8 mouse cellular contexts compared by ENCODE assay signal in the genomic region with DNA sequence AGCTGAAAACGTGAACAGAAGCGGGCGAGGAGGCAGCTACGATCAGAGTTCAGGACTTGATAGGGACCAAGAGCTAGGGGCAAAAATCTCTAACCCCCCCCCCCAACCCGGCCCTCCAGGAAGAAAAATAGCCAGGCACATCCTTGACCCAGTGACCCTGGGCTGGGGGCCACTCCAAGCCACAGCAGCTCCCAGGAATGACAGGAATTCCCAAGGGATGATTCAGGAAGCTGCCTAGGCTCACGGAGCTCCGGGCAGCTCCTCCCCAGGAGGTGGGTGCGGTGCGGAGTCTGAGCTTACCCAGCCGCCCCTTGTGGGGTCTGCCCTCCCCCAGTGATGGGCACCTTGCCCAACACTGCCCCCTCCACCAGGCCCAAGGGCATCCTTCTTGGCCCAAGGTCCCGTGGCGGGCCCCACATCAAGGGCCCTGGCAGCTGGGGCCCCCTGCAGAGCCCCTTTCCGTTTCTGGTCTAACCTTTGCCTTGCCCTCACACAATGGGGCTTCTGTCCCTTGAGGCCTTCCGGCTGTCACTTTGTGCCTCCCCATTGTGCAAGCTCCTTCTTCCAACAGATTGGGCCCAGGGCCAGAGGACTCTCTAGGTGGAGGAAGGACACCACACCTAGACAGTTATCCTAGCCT. TPM values are rescaled to one million over a fixed set of nuclear protein-coding genes. Genes with fewer than 3 reads are reported as not detected.
A peak's percentile ranks its signal among the peaks of the same experiment; 100 is the strongest.
DNase-seq lines count a peak whose midpoint lies in the region; ATAC-seq and TF ChIP-seq lines count a peak whose summit lies in the region.

A gene (minus strand): TSS at position 51 of the 640 bp plus-strand sequence.

- no peaks in the 10 kb centered on the region for H3K27me3 ChIP-seq in Patski
- peaks cover 48% of the 10 kb centered on the region for H3K27me3 ChIP-seq in forebrain, embryonic 12.5 days
- H3K27me3 ChIP-seq in limb, embryonic 10.5 days (ENCODE audit: low read depth, poor library complexity, severe bottlenecking) = peaks cover 39% of the 10 kb centered on the region
- peaks cover 14% of the 10 kb centered on the region for H3K27me3 ChIP-seq in midbrain, embryonic 14.5 days (ENCODE audit: control insufficient read depth, insufficient read depth, low read length)

- H3K36me3 ChIP-seq in forebrain, embryonic 12.5 days (replicated peaks) = no peaks in the 10 kb centered on the region
- no peaks in the 10 kb centered on the region for H3K36me3 ChIP-seq in limb, embryonic 10.5 days
- no peaks in the 10 kb centered on the region for H3K36me3 ChIP-seq in midbrain, embryonic 14.5 days (ENCODE audit: control insufficient read depth, insufficient read depth, low read length)

- intact Hi-C loops in heart, postnatal 25 days (cut with DNase I) = no loop called here

- WGBS in forebrain, embryonic 12.5 days = 2% methylated on average over 14 of the region's 14 CpGs
- 3% methylated on average over 14 of the region's 14 CpGs for WGBS in limb, embryonic 10.5 days
- 4% methylated on average over 14 of the region's 14 CpGs for WGBS in midbrain, embryonic 14.5 days

- H3K4me1 ChIP-seq in forebrain, embryonic 12.5 days = peaks cover 18% of the 10 kb centered on the region
- H3K4me1 ChIP-seq in limb, embryonic 10.5 days = peaks cover 62% of the 10 kb centered on the region
- H3K4me1 ChIP-seq in midbrain, embryonic 14.5 days (ENCODE audit: control insufficient read depth, insufficient read depth, low read length) = 0 out of 2 replicates have a peak, but pooled peaks cover 7% of the 10 kb centered on the region

- 0 out of 2 replicates have a peak within 1 kb of the TSS, but pooled peaks have one; percentile 29 for H3K9ac ChIP-seq in forebrain, embryonic 12.5 days
- no peak within 1 kb of the TSS for H3K9ac ChIP-seq in midbrain, embryonic 14.5 days (replicated peaks; ENCODE audit: low read length)

- POLR2A ChIA-PET in Patski (lab: Charles Lee) = no interaction called here

- H3K4me3 ChIP-seq in forebrain, embryonic 12.5 days (replicated peaks) = peak within 1 kb of the TSS; percentile 10; the same call in 1 of the 2 replicates
- peak within 1 kb of the TSS; percentile 45 for H3K4me3 ChIP-seq in limb, embryonic 10.5 days
- no peak within 1 kb of the TSS for H3K4me3 ChIP-seq in midbrain, embryonic 14.5 days (replicated peaks; ENCODE audit: low read depth, low read length)

- no peak within 1 kb of the TSS for H3K27ac ChIP-seq in forebrain, embryonic 12.5 days
- peak within 1 kb of the TSS; percentile 69 for H3K27ac ChIP-seq in limb, embryonic 10.5 days
- no peak within 1 kb of the TSS for H3K27ac ChIP-seq in midbrain, embryonic 14.5 days (replicated peaks; ENCODE audit: low read depth, low read length)

- peak within 1 kb of the TSS; percentile 43 for H3K4me2 ChIP-seq in forebrain, embryonic 12.5 days
- H3K4me2 ChIP-seq in midbrain, embryonic 14.5 days (ENCODE audit: low read length) = peak within 1 kb of the TSS; percentile 33

- DNase-seq in 3134 (ENCODE audit: extremely low read depth, insufficient read length, low spot score) (peak; percentile 84), Patski (ENCODE audit: low read depth, low spot score) (no peak)
- DNase-seq in heart, postnatal 25 days (ENCODE audit: low spot score) = no peak
- no peak for DNase-seq in limb, embryonic 10.5 days (ENCODE audit: low spot score)
- no peak for DNase-seq in midbrain, embryonic 14.5 days
- no peak for DNase-seq in cerebellum, adult 8-10 months
- no peak for DNase-seq in urinary bladder, postnatal 10 days (ENCODE audit: low spot score)

- CTCF ChIA-PET in Patski (lab: Charles Lee) = interaction anchor here (1.7 kb wide), 1 partner anchor 41 kb away, joined by 4 read pairs; no protein-coding TSS in a partner anchor

- H3K9me3 ChIP-seq in forebrain, embryonic 12.5 days = no peaks in the 10 kb centered on the region
- no peaks in the 10 kb centered on the region for H3K9me3 ChIP-seq in limb, embryonic 10.5 days (replicated peaks)
- no peaks in the 10 kb centered on the region for H3K9me3 ChIP-seq in midbrain, embryonic 14.5 days (ENCODE audit: control insufficient read depth, low read length)

- in situ Hi-C loops in Patski (cut with MboI; ENCODE audit: low pct_unique_long_range_greater_than_20kb) = no loop called here

- no peak for TF ChIP-seq CTCF in Patski (IDR thresholded peaks at IDR 0.05)

- peak; percentile 20 for ATAC-seq in Patski
- no peak for ATAC-seq in forebrain, embryonic 12.5 days (ENCODE audit: low FRiP score)
- ATAC-seq in midbrain, embryonic 14.5 days (ENCODE audit: low FRiP score, low TSS enrichment) = no peak

RNA-seq across cellular contexts. Expression of the gene that starts here (rescaled TPM):
- polyA plus RNA-seq in Patski (2021) = 506 TPM
- 4.1 and 4.6 TPM in 2 replicates for polyA plus RNA-seq in forebrain, embryonic 12.5 days (2016; fragmentation: Nextera tagmentation; extraction: Ambion mirVana)
- total RNA-seq in heart, postnatal 25 days (2021) = 10 to 100 TPM; 56.0 to 69.2 TPM
- polyA plus RNA-seq in limb, embryonic 10.5 days (2016; fragmentation: Nextera tagmentation; extraction: Ambion mirVana) = 8.0 and 8.1 TPM in 2 replicates
- 1.2 and 1.7 TPM in 2 replicates for polyA plus RNA-seq in midbrain, embryonic 14.5 days (2014; fragmentation: Nextera tagmentation; extraction: Ambion mirVana)

Comparison
In these comparisons a context has a peak if more than half of its experiments do, and no peak if none do; other contexts are left out.
1. RNA of the gene that starts here (polyA plus RNA-seq): 506 TPM in Patski (single experiment); 8.0 to 8.1 TPM in limb, embryonic 10.5 days, 4.1 to 4.6 TPM in forebrain, embryonic 12.5 days and 1.2 to 1.7 TPM in midbrain, embryonic 14.5 days; every median in the first group is over 10 times any median in the second.